Mouse (Mus musculus): ENCODE measurements around the gene Arhgef40. TPM values are rescaled to one million over a fixed set of nuclear protein-coding genes. Genes with fewer than 3 reads are reported as not detected.
A peak's percentile ranks its signal among the peaks of the same experiment; 100 is the strongest.

The Arhgef40 gene
- polyA plus RNA-seq, 1 experiment from 2014 or later = 75.9 TPM

DNA sequence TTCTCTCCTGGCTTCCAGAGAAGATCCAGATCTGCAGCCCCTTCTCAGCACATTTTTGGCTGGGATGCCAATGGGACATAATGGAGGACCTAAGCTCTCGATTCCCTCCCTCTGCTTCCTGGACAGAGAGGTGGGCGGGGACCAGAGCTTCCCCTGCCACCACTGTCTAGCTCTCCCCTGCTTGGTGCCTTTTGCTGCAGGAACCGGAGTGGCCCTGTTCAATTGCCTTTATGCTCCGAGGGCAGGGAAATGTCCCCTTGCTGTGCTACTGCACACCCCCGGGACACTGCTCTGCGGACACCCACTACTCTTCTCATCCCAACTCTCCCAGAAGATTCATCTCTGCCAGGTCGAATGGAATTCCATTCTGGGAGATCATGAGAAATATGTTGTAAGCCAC is 20.6 kb downstream of the Arhgef40 start:
- Histone ChIP-seq H3K4me1 (peaks cover 68% of the 10 kb centered on the region), H3K27me3 (no peaks in the 10 kb centered on the region), H3K36me3 (ENCODE audit: poor library complexity, severe bottlenecking) (peaks cover 75% of the 10 kb centered on the region), H3K4me2 (no peak overlapping the region), H3K4me3 (no peak overlapping the region), H3K9ac (peak overlapping the region; percentile 32; the same call in 1 of the 2 replicates), H3K27ac (peak overlapping the region; percentile 93), H3K9me3 (replicated peaks) (no peaks in the 10 kb centered on the region)
- no peak for ATAC-seq
- WGBS = 60% methylated on average over 7 of the region's 7 CpGs

DNA sequence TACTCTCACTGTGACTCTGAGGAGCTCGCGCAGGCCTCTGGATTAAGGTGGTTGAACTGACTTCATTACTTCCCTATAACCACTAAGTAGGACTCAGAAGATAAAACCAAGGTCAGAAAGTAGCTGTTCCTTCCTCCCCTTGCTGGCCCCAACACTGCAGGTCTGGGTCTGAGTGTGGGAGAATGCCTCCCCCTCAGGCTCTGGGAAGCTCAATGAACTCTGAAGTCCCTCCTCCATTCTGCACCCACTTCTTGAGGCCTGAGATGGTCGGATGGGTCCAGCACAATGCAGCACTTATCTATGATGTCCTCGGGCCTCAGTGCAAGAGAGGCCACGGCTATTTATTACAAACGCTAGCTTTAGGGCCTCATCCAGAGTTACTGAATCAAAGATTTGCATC is 21.1 kb downstream of the Arhgef40 start:
- no peaks in the 10 kb centered on the region for H3K9me3 ChIP-seq (replicated peaks)
- H3K27ac ChIP-seq = peak overlapping the region; percentile 93
- H3K27me3 ChIP-seq = no peaks in the 10 kb centered on the region
- H3K4me3 ChIP-seq = no peak overlapping the region
- ATAC-seq = no peak
- 74% methylated on average over 6 of the region's 6 CpGs for WGBS
- peaks cover 70% of the 10 kb centered on the region for H3K36me3 ChIP-seq (ENCODE audit: poor library complexity, severe bottlenecking)
- no peak overlapping the region for H3K4me2 ChIP-seq
- H3K9ac ChIP-seq = peak overlapping the region; percentile 32; the same call in 1 of the 2 replicates
- peaks cover 73% of the 10 kb centered on the region for H3K4me1 ChIP-seq

GRCm38 (mm10) chr14:52006241-52006640 is 21.7 kb downstream of the Arhgef40 start:
- WGBS = 65% methylated on average over 8 of the region's 8 CpGs
- no peak overlapping the region for H3K4me2 ChIP-seq
- 0 out of 2 replicates have a peak overlapping the region, but pooled peaks have one; percentile 40 for H3K27ac ChIP-seq
- no peak for ATAC-seq
- no peak overlapping the region for H3K4me3 ChIP-seq
- H3K27me3 ChIP-seq = no peaks in the 10 kb centered on the region
- H3K4me1 ChIP-seq = peaks cover 79% of the 10 kb centered on the region
- no peak overlapping the region for H3K9ac ChIP-seq
- no peaks in the 10 kb centered on the region for H3K9me3 ChIP-seq (replicated peaks)
- H3K36me3 ChIP-seq (ENCODE audit: poor library complexity, severe bottlenecking) = peaks cover 65% of the 10 kb centered on the region

GRCm38 (mm10) chr14:52006771-52007170 is 22.3 kb downstream of the Arhgef40 start:
- no peak overlapping the region for H3K27ac ChIP-seq
- H3K4me1 ChIP-seq = peaks cover 85% of the 10 kb centered on the region
- 88% methylated on average over 23 of the region's 23 CpGs for WGBS
- H3K4me2 ChIP-seq = no peak overlapping the region
- ATAC-seq = no peak
- peaks cover 64% of the 10 kb centered on the region for H3K36me3 ChIP-seq (ENCODE audit: poor library complexity, severe bottlenecking)
- no peak overlapping the region for H3K4me3 ChIP-seq
- H3K9ac ChIP-seq = 0 out of 2 replicates have a peak overlapping the region, but pooled peaks have one; percentile 40
- H3K27me3 ChIP-seq = no peaks in the 10 kb centered on the region
- H3K9me3 ChIP-seq (replicated peaks) = no peaks in the 10 kb centered on the region

- peak overlapping the region; percentile 80 for H3K27ac ChIP-seq
- H3K36me3 ChIP-seq (ENCODE audit: poor library complexity, severe bottlenecking) = peaks cover 48% of the 10 kb centered on the region
- peak overlapping the region; percentile 74 for H3K4me2 ChIP-seq
- ATAC-seq = peak; percentile 30
- peaks cover 95% of the 10 kb centered on the region for H3K4me1 ChIP-seq
- no peaks in the 10 kb centered on the region for H3K9me3 ChIP-seq (replicated peaks)
- H3K4me3 ChIP-seq = peak overlapping the region; percentile 42
- H3K9ac ChIP-seq = peak overlapping the region; percentile 67
- 50% methylated on average over 38 of the region's 38 CpGs for WGBS
- no peaks in the 10 kb centered on the region for H3K27me3 ChIP-seq
Measured at GRCm38 (mm10) chr14:52008321-52009203, 24.0 kb downstream of the Arhgef40 start.

GRCm38 (mm10) chr14:52009361-52009760 is 24.8 kb downstream of the Arhgef40 start:
- WGBS = 17% methylated on average over 26 of the region's 26 CpGs

DNA sequence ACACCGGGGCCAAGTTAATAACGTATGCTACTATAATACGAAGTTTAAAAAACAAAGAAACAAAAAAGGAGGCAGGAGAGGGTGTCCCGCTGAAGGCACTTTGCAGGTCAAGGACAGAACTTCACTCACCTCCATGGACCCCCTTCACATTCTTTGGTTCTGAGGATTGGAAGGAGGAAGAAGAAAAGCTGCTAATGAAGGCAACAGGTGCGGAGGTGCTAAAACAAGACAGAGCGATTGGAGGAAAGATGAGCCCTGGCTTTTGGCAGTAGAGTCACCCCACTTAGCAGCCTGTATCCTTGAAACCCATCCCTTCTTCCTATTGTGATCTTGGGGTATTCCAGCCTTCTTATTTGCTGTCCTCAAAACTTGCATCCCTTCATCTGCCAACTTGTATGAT is 25.3 kb downstream of the Arhgef40 start:
- Histone ChIP-seq H3K27me3 (no peaks in the 10 kb centered on the region), H3K36me3 (ENCODE audit: poor library complexity, severe bottlenecking) (peaks cover 43% of the 10 kb centered on the region), H3K27ac (peak overlapping the region; percentile 99), H3K4me2 (peak overlapping the region; percentile 74), H3K9ac (peak overlapping the region; percentile 67), H3K9me3 (replicated peaks) (no peaks in the 10 kb centered on the region), H3K4me1 (peaks cover 82% of the 10 kb centered on the region), H3K4me3 (peak overlapping the region; percentile 42)
- WGBS = 24% methylated on average over 6 of the region's 6 CpGs
- no peak for ATAC-seq

More at GRCm38 (mm10) chr14:52009361-52009760, 24.8 kb downstream of the Arhgef40 start:
- Histone ChIP-seq H3K9me3 (replicated peaks) (no peaks in the 10 kb centered on the region), H3K27me3 (no peaks in the 10 kb centered on the region), H3K27ac (peak overlapping the region; percentile 80), H3K4me3 (peak overlapping the region; percentile 42), H3K36me3 (ENCODE audit: poor library complexity, severe bottlenecking) (peaks cover 48% of the 10 kb centered on the region), H3K4me2 (peak overlapping the region; percentile 74), H3K9ac (peak overlapping the region; percentile 67), H3K4me1 (peaks cover 87% of the 10 kb centered on the region)
- no peak for ATAC-seq

- H3K4me2 ChIP-seq = peak overlapping the region; percentile 74
- H3K4me1 ChIP-seq = peaks cover 81% of the 10 kb centered on the region
- under 1% methylated on average over 9 of the region's 9 CpGs for WGBS
- no peaks in the 10 kb centered on the region for H3K9me3 ChIP-seq (replicated peaks)
- peak overlapping the region; percentile 67 for H3K9ac ChIP-seq
- H3K27ac ChIP-seq = peak overlapping the region; percentile 99
- H3K4me3 ChIP-seq = peak overlapping the region; percentile 42
- ATAC-seq = peak; percentile 78
- H3K36me3 ChIP-seq (ENCODE audit: poor library complexity, severe bottlenecking) = peaks cover 36% of the 10 kb centered on the region
- no peaks in the 10 kb centered on the region for H3K27me3 ChIP-seq
Measured at GRCm38 (mm10) chr14:52010446-52011111, 26.1 kb downstream of the Arhgef40 start.

DNA sequence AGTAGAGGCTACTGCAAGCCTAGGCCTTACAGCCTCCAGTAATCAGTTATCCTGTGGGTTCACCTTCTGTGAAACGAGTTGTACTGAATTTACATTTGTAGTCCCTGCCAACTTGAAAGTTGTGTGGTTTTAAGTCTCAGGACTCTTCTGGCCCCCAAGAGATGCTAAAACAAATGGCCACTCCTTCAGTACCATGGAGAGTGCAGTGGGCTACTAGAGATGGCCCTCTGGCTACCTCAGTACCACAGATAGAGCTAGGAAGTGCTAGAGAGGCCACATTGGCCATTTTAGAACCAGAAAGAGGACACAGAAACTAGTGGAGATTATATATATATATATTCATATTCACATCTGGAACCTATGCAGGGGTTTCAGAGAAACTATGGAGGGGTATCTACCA is 27.2 kb downstream of the Arhgef40 start:
- 23% methylated on average over 1 of the region's 1 CpGs for WGBS
- Histone ChIP-seq H3K4me2 (peak overlapping the region; percentile 74), H3K9me3 (replicated peaks) (no peaks in the 10 kb centered on the region), H3K27ac (peak overlapping the region; percentile 99), H3K4me3 (peak overlapping the region; percentile 42), H3K27me3 (no peaks in the 10 kb centered on the region), H3K9ac (peak overlapping the region; percentile 37; the same call in 1 of the 2 replicates), H3K4me1 (peaks cover 81% of the 10 kb centered on the region), H3K36me3 (ENCODE audit: poor library complexity, severe bottlenecking) (peaks cover 25% of the 10 kb centered on the region)
- no peak for ATAC-seq

GRCm38 (mm10) chr14:52012085-52012484 is 27.6 kb downstream of the Arhgef40 start:
- 44% methylated on average over 4 of the region's 4 CpGs for WGBS

GRCm38 (mm10) chr14:52012553-52012952 is 28.0 kb downstream of the Arhgef40 start:
- peak overlapping the region; percentile 99 for H3K27ac ChIP-seq
- peaks cover 79% of the 10 kb centered on the region for H3K4me1 ChIP-seq
- H3K9ac ChIP-seq = peak overlapping the region; percentile 93
- no peak for ATAC-seq
- H3K36me3 ChIP-seq (ENCODE audit: poor library complexity, severe bottlenecking) = peaks cover 17% of the 10 kb centered on the region
- no peaks in the 10 kb centered on the region for H3K27me3 ChIP-seq
- peak overlapping the region; percentile 74 for H3K4me2 ChIP-seq
- H3K9me3 ChIP-seq (replicated peaks) = no peaks in the 10 kb centered on the region
- peak overlapping the region; percentile 65 for H3K4me3 ChIP-seq
- 30% methylated on average over 5 of the region's 5 CpGs for WGBS

More at GRCm38 (mm10) chr14:52012085-52012484, 27.6 kb downstream of the Arhgef40 start:
- Histone ChIP-seq H3K27ac (peak overlapping the region; percentile 99), H3K9me3 (replicated peaks) (no peaks in the 10 kb centered on the region), H3K36me3 (ENCODE audit: poor library complexity, severe bottlenecking) (peaks cover 21% of the 10 kb centered on the region), H3K27me3 (no peaks in the 10 kb centered on the region), H3K4me2 (peak overlapping the region; percentile 74), H3K4me3 (peak overlapping the region; percentile 65; the same call in 1 of the 2 replicates), H3K9ac (peak overlapping the region; percentile 93), H3K4me1 (peaks cover 82% of the 10 kb centered on the region)
- no peak for ATAC-seq

All from forebrain, embryonic 13.5 days (tissue).